In the genomic region with DNA sequence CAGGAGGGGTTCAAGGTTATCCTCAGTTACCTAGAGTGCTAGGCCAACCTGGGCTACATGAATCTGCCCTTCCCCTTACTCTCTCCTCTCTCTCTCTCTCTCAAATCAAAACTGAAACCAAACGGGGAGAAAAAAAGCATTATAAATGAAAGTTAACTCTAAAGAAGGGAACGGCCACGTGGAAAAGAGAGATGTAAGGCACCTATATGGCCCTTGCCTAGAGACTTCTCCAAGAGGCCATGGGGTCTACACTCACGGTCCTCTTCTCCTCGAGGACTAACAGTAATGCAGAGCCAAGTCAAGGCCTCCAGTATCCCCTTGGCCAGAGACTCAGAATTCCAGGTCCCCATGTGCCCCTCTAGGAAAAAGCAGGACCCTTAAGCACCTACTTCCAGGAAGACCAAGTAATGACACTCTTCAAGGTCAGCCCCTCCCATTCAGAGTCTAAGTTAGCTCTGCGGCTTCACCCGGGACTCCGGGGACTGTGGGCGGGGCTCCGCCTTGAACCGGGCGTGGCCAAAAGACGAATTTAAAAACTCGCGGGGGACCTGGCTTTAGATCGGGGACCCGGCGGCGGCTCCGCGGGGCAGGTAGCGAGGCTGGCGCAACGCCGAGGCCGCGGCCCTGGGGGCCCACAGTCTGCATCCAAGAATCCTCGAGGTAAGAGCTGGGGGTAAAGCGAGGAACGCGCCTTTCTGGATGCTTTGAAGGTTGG, we compare ENCODE assay signal across 8 mouse cellular contexts. TPM values are rescaled to one million over a fixed set of nuclear protein-coding genes. Genes with fewer than 3 reads are reported as not detected.
A peak's percentile ranks its signal among the peaks of the same experiment; 100 is the strongest.
DNase-seq lines count a peak whose midpoint lies in the region; ATAC-seq lines count a peak whose summit lies in the region.

TSS of gene Nfkbid (plus strand) at position 558 of the 715 bp plus-strand sequence.

- H3K27ac ChIP-seq in embryonic facial prominence, embryonic 13.5 days = peak within 1 kb of the TSS; percentile 48; the same call in 1 of the 2 replicates
- H3K27ac ChIP-seq in heart, embryonic 16.5 days (ENCODE audit: low read length) = peak within 1 kb of the TSS; percentile 41

- ATAC-seq in embryonic facial prominence, embryonic 13.5 days (ENCODE audit: insufficient number of reproducible peaks, insufficient read depth, low FRiP score, low TSS enrichment, low read depth) = no peak
- ATAC-seq in heart, embryonic 16.5 days (replicated peaks; ENCODE audit: extremely low read depth, insufficient read depth, low FRiP score) = peak; percentile 65

- peak; percentile 90 for DNase-seq in ES-CJ7 (ENCODE audit: low read depth, low spot score)
- peak; percentile 87 for DNase-seq in adrenal gland, postnatal 10 days
- peak; percentile 76 for DNase-seq in kidney, postnatal 10 days
- peak; percentile 80 for DNase-seq in lung, postnatal 25 days (ENCODE audit: low spot score)
- DNase-seq in ovary, postnatal 36 days (ENCODE audit: low spot score) = peak; percentile 48
- peak; percentile 44 to 66 for DNase-seq in urinary bladder, postnatal 36 days (ENCODE audit: low spot score in 2 of 2)

- 0 out of 2 replicates have a peak, but pooled peaks cover 2% of the 10 kb centered on the region for H3K9me3 ChIP-seq in embryonic facial prominence, embryonic 13.5 days
- H3K9me3 ChIP-seq in heart, embryonic 16.5 days (replicated peaks; ENCODE audit: control insufficient read depth, low read length) = 0 out of 2 replicates have a peak, but pooled peaks cover 4% of the 10 kb centered on the region

- H3K4me3 ChIP-seq in embryonic facial prominence, embryonic 13.5 days = peak within 1 kb of the TSS; percentile 64
- H3K4me3 ChIP-seq in heart, embryonic 16.5 days (ENCODE audit: low read length) = peak within 1 kb of the TSS; percentile 66

- peaks cover 19% of the 10 kb centered on the region for H3K4me1 ChIP-seq in embryonic facial prominence, embryonic 13.5 days
- peaks cover 13% of the 10 kb centered on the region for H3K4me1 ChIP-seq in heart, embryonic 16.5 days (ENCODE audit: control insufficient read depth, insufficient read depth, low read length)

- 9% methylated on average over 31 of the region's 31 CpGs for WGBS in embryonic facial prominence, embryonic 13.5 days
- WGBS in heart, embryonic 16.5 days = 10% methylated on average over 31 of the region's 31 CpGs

- peak within 1 kb of the TSS; percentile 69 for H3K9ac ChIP-seq in embryonic facial prominence, embryonic 13.5 days
- peak within 1 kb of the TSS; percentile 72 for H3K9ac ChIP-seq in heart, embryonic 16.5 days (ENCODE audit: low read length)

- peaks cover 13% of the 10 kb centered on the region for H3K36me3 ChIP-seq in embryonic facial prominence, embryonic 13.5 days
- H3K36me3 ChIP-seq in heart, embryonic 16.5 days (ENCODE audit: control insufficient read depth, insufficient read depth) = no peaks in the 10 kb centered on the region; the same call in 1 of the 2 replicates

- H3K27me3 ChIP-seq in embryonic facial prominence, embryonic 13.5 days = peaks cover 11% of the 10 kb centered on the region
- H3K27me3 ChIP-seq in heart, embryonic 16.5 days (ENCODE audit: control insufficient read depth, insufficient read depth, low read length) = peaks cover 5% of the 10 kb centered on the region; the same call in 1 of the 2 replicates

- H3K4me2 ChIP-seq in embryonic facial prominence, embryonic 13.5 days = peak within 1 kb of the TSS; percentile 97
- H3K4me2 ChIP-seq in heart, embryonic 16.5 days (ENCODE audit: low read depth, low read length) = peak within 1 kb of the TSS; percentile 96

RNA-seq across cellular contexts. Expression of gene Nfkbid, which starts in this region (rescaled TPM):
- total RNA-seq in adrenal gland, postnatal 10 days (2021) = 1 to 10 TPM; 2.3 to 2.4 TPM
- 1.8 and 2.5 TPM in 2 replicates for polyA plus RNA-seq in embryonic facial prominence, embryonic 13.5 days (2015; fragmentation: Nextera tagmentation; extraction: Ambion mirVana)
- 1.7 and 1.8 TPM in 2 replicates for polyA plus RNA-seq in heart, embryonic 16.5 days (2015; fragmentation: Nextera tagmentation; extraction: Ambion mirVana)
